Mouse (Mus musculus) testis, adult 2 months (tissue): Measurements from ENCODE around the gene Repin1.

Experiments
- CTCF ChIP-seq: fragments of 200-500 bp; IDR thresholded peaks from 2 replicates; pipeline ENCODE4 v1.5.1; 2012; ENCODE audit warnings: low read depth, mild to moderate bottlenecking, inconsistent platforms, low read length, moderate library complexity; ENCODE audit not compliant: control insufficient read depth, insufficient read depth, insufficient replicate concordance
- POLR2A ChIP-seq: fragments of 200-500 bp; IDR thresholded peaks from 2 replicates; pipeline ENCODE4 v1.6.1; 2012; ENCODE audit warnings: low read depth, mild to moderate bottlenecking, inconsistent platforms, low read length, moderate library complexity; ENCODE audit not compliant: control insufficient read depth

DNA sequence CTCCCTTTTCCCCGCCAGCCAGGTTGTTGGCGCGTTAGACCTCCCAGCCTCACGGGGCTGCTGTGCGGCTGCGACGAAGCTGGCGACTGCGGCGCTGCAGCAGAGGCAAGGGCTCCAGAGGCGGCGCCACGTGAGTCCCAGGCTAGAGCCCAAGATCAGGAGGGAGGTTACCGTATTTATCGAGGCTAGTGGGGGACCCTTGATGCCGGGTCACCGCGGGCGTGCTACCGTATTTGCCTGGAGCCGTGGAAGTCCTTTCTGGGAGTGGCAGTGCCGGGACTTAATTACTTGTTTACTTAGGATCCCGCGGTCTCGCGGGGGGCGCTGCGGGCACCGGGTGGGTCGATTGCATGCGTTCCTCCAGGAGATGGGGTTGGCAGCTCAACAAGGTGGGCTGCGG, 33.3 kb downstream of the Repin1 start:
- no peak for TF ChIP-seq POLR2A
- no peak for TF ChIP-seq CTCF
